Mouse (Mus musculus): ENCODE measurements around the gene Sobp.

- no peak for TF ChIP-seq HCFC1 (IDR thresholded peaks at IDR 0.05; ENCODE audit: borderline replicate concordance, insufficient read depth, low read length)
- no peak for TF ChIP-seq CHD2 (IDR thresholded peaks at IDR 0.05; ENCODE audit: low read depth, low read length)
- TF ChIP-seq ZNF384 (IDR thresholded peaks at IDR 0.05; ENCODE audit: low read depth, low read length), result no peak
- no peak for TF ChIP-seq ZC3H11A (IDR thresholded peaks at IDR 0.05; ENCODE audit: borderline replicate concordance, low read depth, low read length)
- TF ChIP-seq MAFK (IDR thresholded peaks at IDR 0.05; ENCODE audit: insufficient read depth, low read depth, low read length), result no peak
Observed at GRCm38 (mm10) chr10:43022190-43022761, 152.1 kb downstream of the Sobp start.
